Mouse (Mus musculus) kidney, postnatal 25 days (tissue): Measurements from ENCODE around the gene Fxn.
A peak's percentile ranks its signal among the peaks of the same experiment; 100 is the strongest.

Source experiments
- DNase-seq, 2 experiments: peaks; one replicate each; pipeline ENCODE4 v3.0.0; 2021; ENCODE audit warnings: mixed read lengths in 2 of 2

The Fxn gene

GRCm38 (mm10) chr19:24280601-24281228, at the start of gene Fxn:
Gene Fxn (minus strand): TSS chr19:24280605.
- DNase-seq: no peak

- no peak for DNase-seq
Observed at GRCm38 (mm10) chr19:24327921-24328320, 47.5 kb upstream of the Fxn start.

- DNase-seq: no peak
Observed at GRCm38 (mm10) chr19:24326969-24327368, 46.6 kb upstream of the Fxn start.

DNA sequence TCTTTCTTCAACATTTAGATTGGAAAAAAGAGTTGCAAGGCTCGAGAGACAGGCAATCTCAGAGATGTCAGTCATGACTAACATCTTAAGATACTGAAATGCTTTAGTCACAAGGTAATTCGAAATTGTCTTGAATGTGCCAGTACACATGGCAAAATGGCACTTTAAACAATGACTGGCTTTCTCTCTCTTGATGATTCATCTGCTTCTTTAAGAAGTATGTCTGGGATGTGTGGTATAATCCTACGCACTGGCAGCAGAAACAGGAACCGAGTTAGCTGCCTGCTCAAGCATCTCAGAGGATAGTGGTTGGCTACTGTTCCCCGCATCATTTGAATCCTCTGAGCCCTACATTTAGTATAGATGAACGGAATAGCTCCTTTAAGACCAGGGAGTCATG, 45.3 kb upstream of the Fxn start:
- DNase-seq: no peak

- no peak for DNase-seq
Observed at GRCm38 (mm10) chr19:24323841-24324613, 43.6 kb upstream of the Fxn start.

DNA sequence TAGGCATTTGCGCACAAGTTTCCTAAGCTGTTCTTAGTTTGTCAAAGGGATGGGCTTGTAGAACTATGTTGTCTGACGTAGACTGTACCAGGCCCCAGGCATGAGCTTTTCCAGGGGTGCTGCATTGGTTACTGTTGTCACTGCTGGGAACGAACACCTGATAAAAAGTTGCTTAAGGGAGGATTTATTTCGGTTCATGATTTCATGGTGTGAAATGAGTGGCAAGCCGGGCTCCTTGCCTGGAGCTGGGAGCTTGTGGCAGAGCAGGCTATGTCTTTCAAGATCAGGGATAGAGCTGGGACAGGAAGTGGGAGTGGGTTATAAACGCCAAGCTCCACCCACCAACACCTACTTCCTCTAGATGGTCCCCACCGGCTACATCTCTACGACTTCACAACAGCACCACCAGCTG, 41.5 kb upstream of the Fxn start:
- no peak for DNase-seq

- no peak for DNase-seq
Observed at GRCm38 (mm10) chr19:24321211-24321899, 41.0 kb upstream of the Fxn start.

- DNase-seq: no peak
Observed at GRCm38 (mm10) chr19:24318172-24318571, 37.8 kb upstream of the Fxn start.

DNA sequence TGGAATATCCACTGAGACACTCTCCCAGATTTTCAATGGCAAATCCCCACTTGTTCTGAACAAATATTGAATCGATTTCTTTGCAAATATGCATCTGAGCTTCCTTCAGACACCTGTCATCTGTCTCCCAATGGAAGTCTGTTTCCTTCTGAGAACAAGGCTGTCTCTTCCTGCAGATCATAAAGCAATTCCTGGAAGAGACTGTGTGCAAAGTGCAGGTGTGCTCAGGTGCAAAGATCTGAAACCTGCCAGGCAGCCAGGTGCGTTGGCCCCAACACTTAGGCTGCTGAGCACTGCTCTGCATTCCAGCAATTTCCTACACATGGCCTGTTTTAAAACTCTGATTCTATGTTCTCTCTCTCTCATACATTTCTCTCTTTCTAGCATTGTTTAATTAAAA, 37.3 kb upstream of the Fxn start:
- DNase-seq: no peak

- peak; percentile 38 to 59 for DNase-seq
Observed at GRCm38 (mm10) chr19:24317038-24317591, 36.7 kb upstream of the Fxn start.

GRCm38 (mm10) chr19:24316060-24316725, 35.8 kb upstream of the Fxn start:
- DNase-seq: no peak

- no peak for DNase-seq
Observed at GRCm38 (mm10) chr19:24315234-24315633, 34.8 kb upstream of the Fxn start.

DNA sequence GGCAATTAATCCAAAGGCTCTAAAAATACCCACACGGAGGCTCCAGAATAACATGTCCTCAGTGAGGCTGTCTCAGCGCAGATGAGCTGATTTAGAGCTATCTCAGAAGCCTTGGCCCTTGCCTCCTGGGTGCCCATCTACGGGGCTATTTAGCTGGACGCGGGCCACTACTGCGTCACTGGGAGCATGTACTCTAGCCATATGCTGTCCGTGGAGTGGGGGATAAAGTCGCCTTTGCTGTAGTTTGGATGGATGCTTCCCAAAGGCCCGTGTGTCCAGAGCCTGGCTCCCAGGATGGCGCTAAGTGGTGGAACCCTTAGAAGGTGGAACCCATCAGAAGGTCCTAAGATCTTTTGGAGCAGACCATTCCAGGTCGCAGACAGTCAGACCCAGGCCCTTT, 34.3 kb upstream of the Fxn start:
- DNase-seq: no peak

GRCm38 (mm10) chr19:24312556-24313342, 32.3 kb upstream of the Fxn start:
- DNase-seq: no peak

- no peak for DNase-seq
Observed at GRCm38 (mm10) chr19:24312046-24312445, 31.6 kb upstream of the Fxn start.

DNA sequence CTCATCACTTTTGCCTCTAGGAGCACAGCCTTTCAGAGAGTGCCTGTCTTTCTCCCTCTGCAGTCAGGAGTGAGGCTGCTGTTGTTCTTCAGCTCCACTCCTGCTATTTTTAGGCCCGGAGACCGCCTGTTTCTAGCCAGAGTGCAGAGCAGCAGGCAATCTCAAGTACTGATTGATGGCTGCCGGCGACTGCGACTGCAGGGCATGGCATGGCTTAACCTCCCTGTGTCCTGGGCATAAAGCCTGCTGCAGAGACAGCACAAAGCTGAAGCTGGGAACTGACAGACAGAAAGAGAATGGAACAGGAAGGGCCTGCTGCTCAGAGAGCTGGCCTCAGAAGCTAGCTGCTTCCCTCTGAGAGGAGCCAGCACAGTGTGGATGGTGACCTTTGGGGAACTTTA, 27.9 kb upstream of the Fxn start:
- DNase-seq: peak; percentile 18 to 55

DNA sequence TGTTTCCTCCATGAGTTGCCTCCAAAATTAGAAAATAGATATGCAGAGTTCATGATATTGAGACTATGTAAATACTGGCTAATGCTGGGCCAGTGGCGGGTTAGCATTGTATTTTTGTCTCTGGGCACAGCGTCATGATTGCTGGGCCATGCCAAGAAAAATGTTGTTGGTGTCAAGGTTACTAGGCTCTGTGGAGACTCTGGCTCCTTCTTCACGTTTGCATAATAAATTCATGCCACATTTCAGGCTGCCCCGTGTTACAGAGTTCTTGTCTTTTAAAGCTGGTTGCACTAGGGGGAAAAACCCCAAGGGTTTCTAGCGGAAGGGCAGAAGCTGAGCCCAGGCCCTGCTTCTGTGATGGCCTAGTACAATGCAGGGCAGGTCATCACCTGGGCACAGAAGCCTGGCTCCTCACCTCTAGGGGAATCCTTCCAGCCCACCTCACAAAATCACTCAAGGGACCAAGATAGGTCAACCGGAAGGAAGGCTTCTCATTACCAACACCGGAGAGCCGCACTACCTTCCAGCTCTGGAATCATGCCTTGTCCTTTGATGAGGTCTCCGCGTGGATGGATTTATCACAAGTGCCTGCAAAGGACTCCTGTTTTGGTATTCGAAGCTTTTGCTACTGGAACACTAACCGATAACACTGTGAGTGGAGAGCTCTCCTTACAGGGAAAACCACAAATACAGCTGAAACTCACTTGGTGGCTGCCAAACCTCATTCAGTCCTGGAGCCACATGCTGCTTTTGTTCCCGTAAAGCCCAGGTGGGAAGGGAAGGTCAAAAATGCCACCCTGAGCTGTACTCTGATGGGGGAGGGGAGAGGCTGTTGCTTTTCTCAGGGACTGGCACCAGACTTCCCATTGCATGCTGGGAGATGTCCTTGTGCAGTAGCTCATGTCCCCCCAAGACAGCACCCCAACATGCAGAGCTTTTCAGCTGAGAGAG, 27.1 kb upstream of the Fxn start:
- DNase-seq: no peak

DNA sequence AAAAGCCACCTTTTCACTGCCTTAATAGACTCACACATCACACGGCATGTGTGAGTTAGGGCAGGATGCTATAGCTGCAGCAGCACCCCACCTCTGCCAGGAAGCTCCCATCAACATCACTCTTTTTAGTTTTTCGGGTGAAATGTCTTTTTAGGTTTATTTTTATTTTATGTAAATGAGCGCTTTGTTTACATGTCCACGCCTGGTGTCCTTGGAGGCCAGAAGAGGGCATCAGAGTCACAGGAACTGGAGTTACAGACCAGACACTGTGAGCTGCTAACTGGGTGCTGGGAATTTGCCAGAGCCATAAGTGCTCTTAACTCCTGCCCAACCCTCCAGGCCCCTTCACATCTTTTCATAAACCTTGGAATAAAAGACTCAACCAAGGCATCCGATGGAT, 25.9 kb upstream of the Fxn start:
- no peak for DNase-seq

DNA sequence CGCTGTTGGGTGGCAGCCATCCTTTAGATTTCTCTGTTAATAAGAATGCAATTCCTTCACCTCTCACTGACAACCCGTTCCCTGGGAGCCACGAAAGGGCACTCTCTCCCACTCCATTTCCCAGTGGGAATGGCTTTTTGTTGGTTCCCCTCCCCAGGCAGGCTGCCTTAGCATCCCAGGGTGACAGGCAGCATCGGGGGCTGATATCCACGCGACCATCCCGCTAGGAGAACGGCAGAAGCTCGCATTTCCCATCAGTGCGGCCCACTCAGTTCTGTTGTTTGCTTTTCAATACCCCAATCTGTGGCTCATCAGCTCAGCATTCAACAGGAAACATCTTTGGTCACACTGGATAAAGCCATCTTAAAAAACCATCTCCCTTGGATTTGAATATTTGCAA, 21.8 kb upstream of the Fxn start:
- DNase-seq: no peak

DNA sequence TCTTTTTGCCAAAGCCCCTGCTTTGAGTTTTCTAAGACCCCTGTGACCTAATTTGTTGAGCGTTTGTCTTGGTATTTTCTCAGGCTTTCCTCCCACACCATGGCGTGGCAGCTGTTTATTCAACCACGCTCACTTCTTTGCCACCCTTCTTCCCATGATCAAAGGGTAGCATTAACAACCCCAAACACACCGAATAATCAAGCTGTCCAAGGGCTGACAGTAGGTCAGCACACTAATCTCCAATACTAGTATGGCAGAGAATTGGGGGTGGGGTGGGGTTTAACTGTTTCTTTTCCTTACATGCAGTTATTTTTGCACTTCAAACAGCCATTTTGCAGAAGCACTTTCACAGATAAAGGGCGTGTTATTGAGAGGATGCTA, 21.4 kb upstream of the Fxn start:
- no peak for DNase-seq
